Mouse (Mus musculus): ENCODE results near the gene Efna2. TPM values are rescaled to one million over a fixed set of nuclear protein-coding genes. Genes with fewer than 3 reads are reported as not detected.

Efna2 gene
- polyA plus RNA-seq, 1 experiment from 2014 or later = 42.3 TPM

DNA sequence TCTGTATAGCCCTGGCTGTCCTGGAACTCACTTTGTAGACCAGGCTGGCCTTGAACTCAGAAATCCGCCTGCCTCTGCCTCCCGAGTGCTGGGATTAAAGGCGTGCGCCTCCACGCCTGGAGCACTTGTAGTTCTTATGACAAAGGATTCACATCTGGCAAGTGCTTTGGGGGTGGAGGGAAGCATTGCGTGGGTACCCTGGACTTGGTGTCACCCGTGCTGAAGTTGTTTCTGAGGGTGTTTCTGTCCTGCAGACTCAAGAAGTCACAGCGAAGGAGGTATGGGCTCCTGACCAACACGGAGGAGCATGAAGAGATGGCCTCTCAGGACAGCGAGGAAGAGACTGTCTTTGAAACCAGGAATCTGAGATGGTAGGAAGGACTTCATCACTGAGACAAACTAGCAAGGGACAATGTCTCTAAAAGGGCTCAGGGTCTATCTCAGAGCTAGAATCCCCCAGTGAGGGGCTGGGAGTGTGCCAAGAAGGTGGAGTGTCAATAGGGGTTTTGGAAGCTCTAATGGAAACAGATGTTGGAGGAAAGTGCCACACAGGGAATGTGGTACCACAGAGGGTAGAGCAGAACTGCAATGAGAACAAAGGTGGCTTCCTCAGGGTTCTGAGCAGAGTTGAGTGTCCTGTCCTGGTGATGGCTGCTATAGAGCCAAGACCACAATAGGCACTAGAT is 5.2 kb upstream of the Efna2 start:
- Histone ChIP-seq H3K27me3 (ENCODE audit: control insufficient read depth, insufficient read depth, low read length) (no peaks in the 10 kb centered on the region), H3K4me1 (ENCODE audit: control insufficient read depth, insufficient read depth, low read length) (no peaks in the 10 kb centered on the region; the same call in 1 of the 2 replicates), H3K9ac (replicated peaks; ENCODE audit: low read length) (no peak overlapping the region), H3K4me3 (ENCODE audit: low read depth, low read length) (no peak overlapping the region), H3K4me2 (ENCODE audit: low read depth, low read length) (no peak overlapping the region), H3K36me3 (replicated peaks; ENCODE audit: control insufficient read depth, insufficient read depth, low read depth, low read length) (peaks cover 12% of the 10 kb centered on the region), H3K9me3 (replicated peaks; ENCODE audit: control insufficient read depth, low read length) (no peaks in the 10 kb centered on the region), H3K27ac (replicated peaks; ENCODE audit: low read depth, low read length) (no peak overlapping the region)
- no peak for ATAC-seq (replicated peaks; ENCODE audit: insufficient number of reproducible peaks, low FRiP score, low TSS enrichment, low read depth)
- DNase-seq (ENCODE audit: low spot score) = no peak
- 84% methylated on average over 10 of the region's 10 CpGs for WGBS

DNA sequence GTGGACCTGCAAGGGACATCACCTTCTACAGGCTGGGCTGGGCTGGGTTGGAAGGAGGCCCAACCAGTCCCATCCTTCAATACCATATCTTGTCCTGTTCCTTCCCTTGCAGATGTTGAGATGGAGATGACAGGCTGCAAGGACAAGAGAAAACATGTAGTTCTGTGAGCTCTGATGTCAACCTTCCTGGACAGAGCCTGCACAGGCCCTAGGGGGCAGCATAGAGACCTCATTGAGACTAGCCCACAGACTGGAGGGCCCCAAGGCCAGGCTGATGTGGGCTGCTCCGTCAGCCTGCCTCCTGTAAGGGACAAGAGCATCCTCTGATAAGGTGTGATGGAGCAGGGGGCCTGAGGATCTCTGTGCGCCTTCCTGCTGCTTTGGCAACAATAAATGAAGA is 4.6 kb upstream of the Efna2 start:
- Histone ChIP-seq H3K4me1 (ENCODE audit: control insufficient read depth, insufficient read depth, low read length) (no peaks in the 10 kb centered on the region; the same call in 1 of the 2 replicates), H3K27ac (replicated peaks; ENCODE audit: low read depth, low read length) (no peak overlapping the region), H3K4me2 (ENCODE audit: low read depth, low read length) (no peak overlapping the region), H3K27me3 (ENCODE audit: control insufficient read depth, insufficient read depth, low read length) (no peaks in the 10 kb centered on the region), H3K9me3 (replicated peaks; ENCODE audit: control insufficient read depth, low read length) (no peaks in the 10 kb centered on the region), H3K4me3 (ENCODE audit: low read depth, low read length) (no peak overlapping the region), H3K36me3 (replicated peaks; ENCODE audit: control insufficient read depth, insufficient read depth, low read depth, low read length) (peaks cover 12% of the 10 kb centered on the region), H3K9ac (replicated peaks; ENCODE audit: low read length) (no peak overlapping the region)
- peak; percentile 64 for DNase-seq (ENCODE audit: low spot score)
- ATAC-seq (replicated peaks; ENCODE audit: insufficient number of reproducible peaks, low FRiP score, low TSS enrichment, low read depth) = no peak
- 60% methylated on average over 2 of the region's 2 CpGs for WGBS

DNA sequence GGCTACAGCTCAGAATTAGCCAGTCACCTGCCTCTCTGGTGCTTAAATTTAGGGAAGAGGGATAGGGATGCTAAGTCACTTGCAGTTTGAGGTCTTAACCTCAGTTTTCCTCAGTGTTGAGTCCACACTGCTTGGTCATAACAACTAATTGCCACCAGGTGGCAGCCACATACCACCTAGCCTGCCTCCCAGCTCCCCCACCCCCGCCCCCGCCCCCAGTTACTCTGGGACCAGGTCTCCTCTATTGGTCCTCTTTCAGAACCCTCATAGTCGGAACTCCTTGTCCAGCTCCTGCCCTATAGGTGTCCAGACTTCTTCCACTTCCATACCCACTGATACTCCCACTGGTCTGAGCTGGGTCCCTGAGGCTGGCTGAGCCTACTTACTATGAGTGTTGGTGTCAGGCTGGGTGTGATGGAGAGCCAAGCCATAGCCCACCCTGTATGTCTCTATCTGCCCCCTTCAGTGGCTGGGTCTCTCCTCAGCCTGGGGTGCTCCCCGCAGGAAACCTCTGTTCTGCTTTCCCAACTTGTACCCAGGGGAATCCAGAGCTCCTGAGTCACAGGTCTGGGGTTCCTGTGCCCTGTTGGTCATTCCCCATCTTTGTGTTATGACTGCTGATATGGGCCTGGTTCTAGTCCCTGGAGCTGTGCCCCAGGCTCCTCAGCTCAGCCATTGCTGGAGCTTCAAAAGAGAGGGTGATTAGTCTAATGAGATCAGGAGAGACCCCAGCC is 3.6 kb upstream of the Efna2 start:
- no peak for ATAC-seq (replicated peaks; ENCODE audit: insufficient number of reproducible peaks, low FRiP score, low TSS enrichment, low read depth)
- Histone ChIP-seq H3K27me3 (ENCODE audit: control insufficient read depth, insufficient read depth, low read length) (no peaks in the 10 kb centered on the region), H3K4me3 (ENCODE audit: low read depth, low read length) (no peak overlapping the region), H3K4me1 (ENCODE audit: control insufficient read depth, insufficient read depth, low read length) (no peaks in the 10 kb centered on the region; the same call in 1 of the 2 replicates), H3K27ac (replicated peaks; ENCODE audit: low read depth, low read length) (no peak overlapping the region), H3K36me3 (replicated peaks; ENCODE audit: control insufficient read depth, insufficient read depth, low read depth, low read length) (peaks cover 7% of the 10 kb centered on the region), H3K4me2 (ENCODE audit: low read depth, low read length) (no peak overlapping the region), H3K9me3 (replicated peaks; ENCODE audit: control insufficient read depth, low read length) (no peaks in the 10 kb centered on the region), H3K9ac (replicated peaks; ENCODE audit: low read length) (no peak overlapping the region)
- WGBS = 16% methylated on average over 4 of the region's 4 CpGs
- DNase-seq (ENCODE audit: low spot score) = peak; percentile 74

DNA sequence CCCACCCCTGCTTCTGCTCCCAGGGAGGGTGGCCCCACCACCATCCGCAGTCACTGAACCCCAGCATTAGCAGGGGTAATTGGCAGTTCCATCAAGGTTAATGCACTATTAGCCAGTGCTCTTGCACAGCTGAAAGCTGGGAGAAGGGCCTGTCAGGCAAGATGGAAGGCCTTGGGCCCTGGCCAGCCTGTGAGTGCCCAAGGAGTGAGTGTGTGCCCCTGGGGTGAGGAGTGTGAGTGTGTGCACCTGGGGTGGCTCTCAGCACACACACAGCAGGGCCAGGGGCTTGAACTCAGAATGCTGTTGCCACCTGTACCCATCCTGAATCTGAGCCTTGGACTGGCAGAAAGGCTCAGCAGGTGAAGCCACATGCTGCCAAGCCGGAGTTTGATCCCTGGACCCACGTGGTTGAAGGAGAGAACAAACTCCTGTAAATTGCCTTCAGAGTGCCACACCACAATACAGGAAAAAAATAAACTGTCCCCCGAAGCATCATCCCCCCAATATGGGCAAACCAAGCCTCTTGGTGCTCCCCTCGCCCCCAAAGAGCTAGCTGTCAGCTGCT is 2.9 kb upstream of the Efna2 start:
- 75% methylated on average over 5 of the region's 5 CpGs for WGBS
- no peaks in the 10 kb centered on the region for H3K9me3 ChIP-seq (replicated peaks; ENCODE audit: control insufficient read depth, low read length)
- DNase-seq (ENCODE audit: low spot score) = no peak
- peaks cover 2% of the 10 kb centered on the region; the same call in 1 of the 2 replicates for H3K4me1 ChIP-seq (ENCODE audit: control insufficient read depth, insufficient read depth, low read length)
- H3K27me3 ChIP-seq (ENCODE audit: control insufficient read depth, insufficient read depth, low read length) = no peaks in the 10 kb centered on the region
- H3K9ac ChIP-seq (replicated peaks; ENCODE audit: low read length) = no peak overlapping the region
- ATAC-seq (replicated peaks; ENCODE audit: insufficient number of reproducible peaks, low FRiP score, low TSS enrichment, low read depth) = no peak
- no peak overlapping the region for H3K27ac ChIP-seq (replicated peaks; ENCODE audit: low read depth, low read length)
- no peak overlapping the region for H3K4me2 ChIP-seq (ENCODE audit: low read depth, low read length)
- no peak overlapping the region for H3K4me3 ChIP-seq (ENCODE audit: low read depth, low read length)
- peaks cover 4% of the 10 kb centered on the region for H3K36me3 ChIP-seq (replicated peaks; ENCODE audit: control insufficient read depth, insufficient read depth, low read depth, low read length)

DNA sequence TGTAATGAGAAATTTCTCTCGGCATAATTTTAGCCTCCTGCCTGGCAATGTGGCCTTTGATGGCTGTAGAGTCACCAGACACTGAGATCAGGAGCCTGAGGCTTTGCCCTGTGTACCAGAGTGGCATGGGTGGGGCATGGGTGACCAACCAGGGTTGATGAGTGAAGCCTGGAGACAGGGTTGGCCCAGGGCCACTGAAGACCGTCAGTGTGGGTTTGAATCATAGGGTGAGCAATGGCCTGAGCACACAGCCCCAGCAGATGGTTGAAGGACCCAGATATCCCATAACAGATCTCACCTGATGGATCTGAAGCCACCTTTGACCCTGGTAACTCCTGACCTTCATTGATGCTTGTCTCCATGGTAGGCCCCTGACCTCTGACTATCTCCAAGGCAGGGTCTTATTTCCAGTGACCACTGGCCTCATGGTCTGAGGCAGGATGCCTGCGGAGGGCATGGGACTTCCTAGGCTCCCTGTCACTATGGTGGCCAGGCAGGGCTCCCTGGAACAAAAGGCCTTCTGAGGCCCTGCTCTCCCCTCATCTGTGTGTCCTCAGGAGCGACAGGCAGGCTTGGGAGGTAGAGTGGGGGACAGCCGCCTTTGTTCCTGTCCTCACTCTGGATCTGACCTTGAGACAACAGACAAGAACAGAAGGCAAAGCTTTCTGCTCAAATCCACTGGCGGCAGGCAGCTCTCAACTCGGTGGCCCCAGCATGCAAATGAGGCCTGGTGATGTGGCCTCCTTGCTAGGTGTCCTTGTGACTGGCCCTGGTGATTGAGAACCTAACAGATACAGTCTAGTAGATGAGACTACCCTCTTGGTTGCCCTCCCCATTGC is 1.6 kb upstream of the Efna2 start:
- ATAC-seq (replicated peaks; ENCODE audit: insufficient number of reproducible peaks, low FRiP score, low TSS enrichment, low read depth) (no peak), DNase-seq (ENCODE audit: low spot score) (no peak)
- no peaks in the 10 kb centered on the region; the same call in 1 of the 2 replicates for H3K36me3 ChIP-seq (replicated peaks; ENCODE audit: control insufficient read depth, insufficient read depth, low read depth, low read length)
- no peaks in the 10 kb centered on the region for H3K27me3 ChIP-seq (ENCODE audit: control insufficient read depth, insufficient read depth, low read length)
- H3K27ac ChIP-seq (replicated peaks; ENCODE audit: low read depth, low read length) = no peak overlapping the region
- no peaks in the 10 kb centered on the region for H3K9me3 ChIP-seq (replicated peaks; ENCODE audit: control insufficient read depth, low read length)
- peaks cover 2% of the 10 kb centered on the region; the same call in 1 of the 2 replicates for H3K4me1 ChIP-seq (ENCODE audit: control insufficient read depth, insufficient read depth, low read length)
- no peak overlapping the region for H3K4me2 ChIP-seq (ENCODE audit: low read depth, low read length)
- WGBS = 72% methylated on average over 7 of the region's 7 CpGs
- 0 out of 2 replicates have a peak overlapping the region, but pooled peaks have one; percentile 22 for H3K9ac ChIP-seq (replicated peaks; ENCODE audit: low read length)
- H3K4me3 ChIP-seq (ENCODE audit: low read depth, low read length) = no peak overlapping the region

DNA sequence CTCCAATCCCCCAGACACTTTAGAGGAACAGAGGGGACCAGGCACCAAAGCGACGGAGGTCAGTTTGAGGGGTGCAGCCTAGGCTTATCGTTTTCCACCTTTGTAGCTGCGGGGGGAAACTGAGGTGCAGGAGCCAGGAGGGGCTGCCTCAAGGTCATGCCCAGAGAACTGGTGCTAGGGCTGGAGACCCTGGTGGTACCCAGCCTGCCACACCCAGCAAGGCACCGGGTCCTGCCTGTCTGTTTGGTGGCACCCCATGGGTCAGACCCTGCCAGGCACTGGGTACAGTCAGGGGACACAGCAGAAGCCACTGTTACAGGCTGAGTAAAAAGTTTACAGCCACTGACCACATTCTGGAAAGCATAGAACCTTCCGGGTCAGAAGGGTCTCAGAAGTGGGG is 1.0 kb downstream of the Efna2 start:
- DNase-seq (ENCODE audit: low spot score) (no peak), ATAC-seq (replicated peaks; ENCODE audit: insufficient number of reproducible peaks, low FRiP score, low TSS enrichment, low read depth) (no peak)
- Histone ChIP-seq H3K9me3 (replicated peaks; ENCODE audit: control insufficient read depth, low read length) (no peaks in the 10 kb centered on the region), H3K4me2 (ENCODE audit: low read depth, low read length) (peak overlapping the region; percentile 53), H3K4me1 (ENCODE audit: control insufficient read depth, insufficient read depth, low read length) (peaks cover 2% of the 10 kb centered on the region; the same call in 1 of the 2 replicates), H3K27ac (replicated peaks; ENCODE audit: low read depth, low read length) (no peak overlapping the region), H3K4me3 (ENCODE audit: low read depth, low read length) (peak overlapping the region; percentile 94), H3K36me3 (replicated peaks; ENCODE audit: control insufficient read depth, insufficient read depth, low read depth, low read length) (no peaks in the 10 kb centered on the region; the same call in 1 of the 2 replicates), H3K27me3 (ENCODE audit: control insufficient read depth, insufficient read depth, low read length) (no peaks in the 10 kb centered on the region), H3K9ac (replicated peaks; ENCODE audit: low read length) (peak overlapping the region; percentile 96)
- 45% methylated on average over 6 of the region's 6 CpGs for WGBS

DNA sequence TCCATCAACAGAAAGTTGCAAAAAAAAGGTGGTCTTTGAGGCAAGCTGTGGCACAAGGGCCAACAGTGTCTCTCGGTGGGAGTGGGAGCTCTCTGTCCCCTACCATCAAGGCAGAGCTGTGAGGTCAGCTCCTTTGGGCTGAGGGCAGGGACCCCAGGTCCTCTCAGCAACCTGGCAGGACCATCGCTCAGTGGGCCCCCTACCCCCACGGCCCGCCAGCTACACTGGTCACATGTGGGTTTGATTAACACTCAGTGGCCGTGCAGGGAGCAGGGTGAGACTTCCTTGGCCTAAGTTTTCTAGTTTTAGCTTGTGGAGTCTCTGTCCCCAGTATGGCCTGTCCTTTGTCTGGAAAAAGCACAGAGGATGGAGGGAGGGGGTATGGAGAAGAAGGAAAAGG is 1.5 kb downstream of the Efna2 start:
- Histone ChIP-seq H3K36me3 (replicated peaks; ENCODE audit: control insufficient read depth, insufficient read depth, low read depth, low read length) (no peaks in the 10 kb centered on the region; the same call in 1 of the 2 replicates), H3K4me3 (ENCODE audit: low read depth, low read length) (peak overlapping the region; percentile 94), H3K9me3 (replicated peaks; ENCODE audit: control insufficient read depth, low read length) (no peaks in the 10 kb centered on the region), H3K27ac (replicated peaks; ENCODE audit: low read depth, low read length) (no peak overlapping the region; the same call in 1 of the 2 replicates), H3K4me2 (ENCODE audit: low read depth, low read length) (peak overlapping the region; percentile 53), H3K27me3 (ENCODE audit: control insufficient read depth, insufficient read depth, low read length) (no peaks in the 10 kb centered on the region), H3K4me1 (ENCODE audit: control insufficient read depth, insufficient read depth, low read length) (peaks cover 2% of the 10 kb centered on the region; the same call in 1 of the 2 replicates), H3K9ac (replicated peaks; ENCODE audit: low read length) (peak overlapping the region; percentile 96)
- ATAC-seq (replicated peaks; ENCODE audit: insufficient number of reproducible peaks, low FRiP score, low TSS enrichment, low read depth) (no peak), DNase-seq (ENCODE audit: low spot score) (no peak)
- 20% methylated on average over 5 of the region's 5 CpGs for WGBS

Measured in embryonic facial prominence, embryonic 11.5 days (tissue).